Mouse (Mus musculus): ENCODE data around the gene Grin2c.

DNA sequence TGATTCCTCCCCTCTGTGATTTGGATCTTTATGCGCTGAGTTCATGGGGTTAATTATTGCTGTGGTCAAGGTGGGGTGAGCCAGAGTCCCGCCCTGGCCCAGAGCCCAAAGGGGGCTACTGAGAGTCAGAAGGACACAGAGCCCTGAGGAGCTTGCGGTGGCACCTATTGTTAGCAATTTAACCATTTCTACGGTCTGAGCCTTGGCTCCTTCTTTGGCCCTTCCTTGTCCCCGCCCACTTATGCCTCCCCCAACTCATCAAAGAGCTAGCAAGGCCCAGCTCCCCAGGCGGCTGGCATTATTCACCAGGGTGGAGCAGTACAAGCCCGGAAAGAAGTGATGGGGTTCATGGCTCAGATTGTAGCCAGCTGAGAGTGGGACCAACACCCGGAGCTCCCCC lies 39.8 kb upstream of the Grin2c start, which contains the start of gene Otop2:
- TF ChIP-seq CTCF (IDR thresholded peaks at IDR 0.05 in 2 of 3, conservative IDR thresholded peaks at IDR 0.05 in 1 of 3; ENCODE audit: control insufficient read depth in 1 of 3, insufficient read depth in 1 of 3, low read depth in 2 of 3, low read length in 3 of 3, poor library complexity in 1 of 3, severe bottlenecking in 1 of 3) (no peak), RCOR1 (IDR thresholded peaks at IDR 0.05; ENCODE audit: low read depth, low read length) (no peak), POLR2A (IDR thresholded peaks at IDR 0.05; ENCODE audit: control insufficient read depth in 1 of 2, insufficient read depth in 1 of 2, low read depth in 1 of 2, low read length in 2 of 2, poor library complexity in 1 of 2) (no peak), CHD1 (IDR thresholded peaks at IDR 0.05; ENCODE audit: low read depth, low read length) (no peak), MXI1 (IDR thresholded peaks at IDR 0.05; ENCODE audit: low read depth, low read length) (no peak), CHD2 (IDR thresholded peaks at IDR 0.05; ENCODE audit: low read length) (no peak), ETS1 (IDR thresholded peaks at IDR 0.05; ENCODE audit: low read depth, low read length) (no peak)

Measured in MEL (cell line).